Mouse (Mus musculus) layer of hippocampus, adult 6 months (tissue): Measurements from ENCODE around the gene Asb8. TPM values are rescaled to one million over a fixed set of nuclear protein-coding genes. Genes with fewer than 3 reads are reported as not detected.

Source experiments
- long read RNA-seq, 2 experiments: library from polyadenylated mRNA; unstranded; transcript quantifications; one replicate each; pipeline ENCODE4 v2.0.0; 2019 to 2020
- polyA plus RNA-seq: library from polyadenylated mRNA; unstranded; fragments of <200 nt; fragmentation: Nextera tagmentation; gene quantifications from 2 replicates; pipeline ENCODE4 v1.2.3, GENCODE M21; 2021

Asb8 gene
- polyA plus RNA-seq, result 90.2 and 96.8 TPM in 2 replicates
- long read RNA-seq, experiment 1, transcript Asb8-202 (4 exons, 1,100 nt), result major isoform, 80 of 132 reads
- long read RNA-seq, experiment 1, transcript Asb8-201 (4 exons, 1,049 nt), result minor isoform, 38 of 132 reads
- long read RNA-seq, experiment 1, partial matches to known transcripts, result 11 of 132 reads
- long read RNA-seq, experiment 1, other reads (novel, unspliced or antisense), result 3 of 132 reads
- long read RNA-seq, experiment 2, transcript Asb8-201 (4 exons, 1,049 nt), result minor isoform, 163 of 509 reads
- long read RNA-seq, experiment 2, transcript Asb8-202 (4 exons, 1,100 nt), result major isoform, 313 of 509 reads
- long read RNA-seq, experiment 2, partial matches to known transcripts, result 14 of 509 reads
- long read RNA-seq, experiment 2, other reads (novel, unspliced or antisense), result 19 of 509 reads

GRCm38 (mm10) chr15:98165525-98165924 is at the start of gene Asb8:
Gene Asb8 (minus strand): TSS chr15:98165625.

GRCm38 (mm10) chr15:98195442-98195841 is 30.0 kb upstream of the Asb8 start, which contains the start of gene Olfr288:
Gene Olfr288 (minus strand): TSS chr15:98195542.

GRCm38 (mm10) chr15:98166963-98167644 is 1.7 kb upstream of the Asb8 start, which contains the start of gene Ccdc184:
Gene Ccdc184 (plus strand): TSS chr15:98167158.

GRCm38 (mm10) chr15:98093121-98094011 is 72.1 kb downstream of the Asb8 start, which contains the start of gene Senp1:
Gene Senp1 (minus strand): TSS chr15:98093744.

GRCm38 (mm10) chr15:98092372-98093120 is 72.9 kb downstream of the Asb8 start, which contains the start of gene Pfkm:
Gene Pfkm (plus strand): TSS chr15:98092589.

Other genes starting within 250 kb of the Asb8 start
- 55.4 and 62.2 TPM in 2 replicates for gene Tmem106c, start 201.4 kb downstream of the Asb8 start, polyA plus RNA-seq
- gene Col2a1, start 160.9 kb downstream of the Asb8 start, polyA plus RNA-seq, result 0.19 and 0.23 TPM in 2 replicates
- 126 TPM in 2 replicates for gene Pfkm, start 73.0 kb downstream of the Asb8 start, polyA plus RNA-seq
- 2.2 and 2.3 TPM in 2 replicates for gene Senp1, start 71.9 kb downstream of the Asb8 start, polyA plus RNA-seq
- gene Ccdc184, start 1.5 kb upstream of the Asb8 start, polyA plus RNA-seq, result 5.5 and 7.1 TPM in 2 replicates
- gene Olfr288, start 29.9 kb upstream of the Asb8 start, polyA plus RNA-seq, result not detected in 2 replicates
- gene Gm44579, start 55.4 kb upstream of the Asb8 start, polyA plus RNA-seq, result 0.21 and 0.29 TPM in 2 replicates
- 5.0 TPM in 2 replicates for gene Olfr287, start 55.4 kb upstream of the Asb8 start, polyA plus RNA-seq
- not detected in 2 replicates for gene Olfr286, start 68.8 kb upstream of the Asb8 start, polyA plus RNA-seq
- not detected in 2 replicates for gene H1fnt, start 91.7 kb upstream of the Asb8 start, polyA plus RNA-seq
- 2.2 and 2.5 TPM in 2 replicates for gene Zfp641, start 130.5 kb upstream of the Asb8 start, polyA plus RNA-seq
- gene Olfr285, start 151.7 kb upstream of the Asb8 start, polyA plus RNA-seq, result not detected in 2 replicates
- gene Olfr284, start 175.4 kb upstream of the Asb8 start, polyA plus RNA-seq, result not detected in 2 replicates
- not detected in 2 replicates for gene Olfr283, start 215.3 kb upstream of the Asb8 start, polyA plus RNA-seq